Mouse (Mus musculus): ENCODE measurements around the gene Ndufaf3. TPM values are rescaled to one million over a fixed set of nuclear protein-coding genes. Genes with fewer than 3 reads are reported as not detected.

Gene Ndufaf3
- polyA plus RNA-seq, 1 experiment from 2014 or later: 66.3 TPM

DNA sequence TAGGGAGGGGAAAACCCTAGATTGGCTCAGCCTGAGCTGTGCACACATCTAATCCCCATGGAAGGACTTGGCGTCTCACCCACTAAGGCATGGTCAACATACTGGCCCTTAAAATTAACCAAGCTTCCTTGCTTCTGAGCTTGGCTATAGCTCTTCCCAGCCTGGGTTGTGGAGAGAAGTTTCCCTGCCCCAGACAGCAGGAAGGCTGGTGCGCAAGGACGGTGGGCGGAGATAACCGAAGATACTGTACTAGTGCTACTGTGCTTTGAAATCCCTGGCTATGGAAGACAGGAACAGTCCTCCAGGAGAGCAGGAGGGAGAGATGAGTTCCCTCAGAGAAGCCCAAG is 12.1 kb upstream of the Ndufaf3 start:
- no peak for DNase-seq (ENCODE audit: low spot score)
- Histone ChIP-seq H3K4me2 (replicated peaks; ENCODE audit: low read depth, low read length) (peak overlapping the region; percentile 95), H3K36me3 (ENCODE audit: insufficient read depth, low read length) (no peaks in the 10 kb centered on the region; the same call in 1 of the 2 replicates), H3K9me3 (ENCODE audit: low read length) (no peaks in the 10 kb centered on the region), H3K4me3 (ENCODE audit: low read depth, low read length) (no peak overlapping the region), H3K4me1 (ENCODE audit: insufficient read depth, low read depth, low read length) (0 out of 2 replicates have a peak, but pooled peaks cover 6% of the 10 kb centered on the region), H3K27ac (ENCODE audit: low read length) (no peak overlapping the region), H3K27me3 (replicated peaks; ENCODE audit: insufficient read depth, low read length) (no peaks in the 10 kb centered on the region), H3K9ac (replicated peaks; ENCODE audit: low read depth) (no peak overlapping the region)
- TF ChIP-seq CTCF (IDR thresholded peaks at IDR 0.05) (no peak), EP300 (IDR thresholded peaks at IDR 0.05) (no peak)
- 66% methylated on average over 5 of the region's 5 CpGs for WGBS
- no peak for ATAC-seq

DNA sequence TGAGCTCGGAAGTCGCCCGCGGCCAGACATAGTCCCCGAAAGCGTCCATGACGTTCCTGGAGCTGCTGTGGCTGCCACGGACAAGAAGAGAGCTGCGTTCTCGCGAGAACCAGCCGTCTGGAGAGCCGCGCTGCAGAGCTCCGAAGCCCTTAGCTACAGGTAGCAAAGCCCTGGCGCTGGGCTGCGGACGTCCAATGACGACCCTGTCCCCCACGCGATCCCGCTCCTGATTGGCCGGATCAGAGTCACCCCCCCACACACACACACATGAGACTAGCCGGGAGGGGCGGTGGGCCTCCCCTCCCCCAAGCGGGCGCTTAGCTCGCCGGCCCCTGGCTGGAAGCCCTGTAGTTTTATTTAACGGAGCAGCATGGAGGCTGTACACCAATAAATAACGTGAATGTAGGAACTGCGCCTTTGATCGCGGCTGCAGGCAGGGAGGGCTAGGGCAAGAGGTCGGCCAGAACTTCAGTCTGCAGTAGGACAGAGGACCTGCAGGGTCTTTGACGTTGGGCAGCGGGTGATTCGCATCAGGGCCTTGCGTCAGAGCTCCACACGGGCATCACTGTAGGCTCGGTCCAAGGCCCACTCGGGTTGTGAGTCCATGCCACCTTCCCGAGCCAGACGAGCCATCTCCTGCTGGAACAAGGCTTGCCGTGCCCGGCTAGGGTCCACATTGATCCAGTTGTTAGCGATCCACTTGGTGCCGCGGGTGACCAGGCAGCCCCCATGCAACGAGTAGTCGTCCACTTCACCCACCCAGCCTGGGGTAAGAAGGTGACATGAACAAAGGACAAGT is 11.5 kb upstream of the Ndufaf3 start, which contains the start of gene Wdr6:
TSS of gene Wdr6 (minus strand) at position 195 of the 799 bp plus-strand sequence.
- H3K9me3 ChIP-seq (ENCODE audit: low read length): no peaks in the 10 kb centered on the region
- 7% methylated on average over 49 of the region's 51 CpGs for WGBS

GRCm38 (mm10) chr9:108577934-108578544 is 10.8 kb upstream of the Ndufaf3 start:
- DNase-seq (ENCODE audit: low spot score) (peak; percentile 74), ATAC-seq (peak; percentile 36)
- WGBS: 1% methylated on average over 24 of the region's 24 CpGs
- peak overlapping the region; percentile 90 for H3K27ac ChIP-seq (ENCODE audit: low read length)
- H3K27me3 ChIP-seq (replicated peaks; ENCODE audit: insufficient read depth, low read length): no peaks in the 10 kb centered on the region
- no peaks in the 10 kb centered on the region for H3K9me3 ChIP-seq (ENCODE audit: low read length)
- H3K4me3 ChIP-seq (ENCODE audit: low read depth, low read length): peak overlapping the region; percentile 75
- H3K9ac ChIP-seq (replicated peaks; ENCODE audit: low read depth): peak overlapping the region; percentile 55
- H3K4me1 ChIP-seq (ENCODE audit: insufficient read depth, low read depth, low read length): 0 out of 2 replicates have a peak, but pooled peaks cover 6% of the 10 kb centered on the region
- H3K4me2 ChIP-seq (replicated peaks; ENCODE audit: low read depth, low read length): peak overlapping the region; percentile 95
- H3K36me3 ChIP-seq (ENCODE audit: insufficient read depth, low read length): no peaks in the 10 kb centered on the region; the same call in 1 of the 2 replicates
- no peak; the same call in 1 of the 2 replicates for TF ChIP-seq EP300 (IDR thresholded peaks at IDR 0.05)
- TF ChIP-seq CTCF (IDR thresholded peaks at IDR 0.05): no peak

More for the DNA sequence above, 11.5 kb upstream of the Ndufaf3 start, which contains the start of gene Wdr6:
- DNase-seq (ENCODE audit: low spot score) (peak; percentile 97), ATAC-seq (peak; percentile 98)
- 0 out of 2 replicates have a peak, but pooled peaks cover 6% of the 10 kb centered on the region for H3K4me1 ChIP-seq (ENCODE audit: insufficient read depth, low read depth, low read length)
- peak within 1 kb of the TSS; percentile 55 for H3K9ac ChIP-seq (replicated peaks; ENCODE audit: low read depth)
- H3K27me3 ChIP-seq (replicated peaks; ENCODE audit: insufficient read depth, low read length): no peaks in the 10 kb centered on the region
- H3K4me3 ChIP-seq (ENCODE audit: low read depth, low read length): peak within 1 kb of the TSS; percentile 75
- H3K36me3 ChIP-seq (ENCODE audit: insufficient read depth, low read length): no peaks in the 10 kb centered on the region; the same call in 1 of the 2 replicates
- peak within 1 kb of the TSS; percentile 90 for H3K27ac ChIP-seq (ENCODE audit: low read length)
- peak within 1 kb of the TSS; percentile 95 for H3K4me2 ChIP-seq (replicated peaks; ENCODE audit: low read depth, low read length)
- peak; percentile 9 for TF ChIP-seq CTCF (IDR thresholded peaks at IDR 0.05)
- TF ChIP-seq EP300 (IDR thresholded peaks at IDR 0.05): peak; percentile 55

GRCm38 (mm10) chr9:108577025-108577424 is 9.8 kb upstream of the Ndufaf3 start:
- Histone ChIP-seq H3K27ac (ENCODE audit: low read length) (no peak overlapping the region), H3K27me3 (replicated peaks; ENCODE audit: insufficient read depth, low read length) (no peaks in the 10 kb centered on the region)
- TF ChIP-seq CTCF (IDR thresholded peaks at IDR 0.05): no peak
- TF ChIP-seq EP300 (IDR thresholded peaks at IDR 0.05): no peak

GRCm38 (mm10) chr9:108575321-108576297 is 8.4 kb upstream of the Ndufaf3 start:
- DNase-seq (ENCODE audit: low spot score): no peak
- Histone ChIP-seq H3K27me3 (replicated peaks; ENCODE audit: insufficient read depth, low read length) (no peaks in the 10 kb centered on the region), H3K4me3 (ENCODE audit: low read depth, low read length) (no peak overlapping the region), H3K4me1 (ENCODE audit: insufficient read depth, low read depth, low read length) (0 out of 2 replicates have a peak, but pooled peaks cover 6% of the 10 kb centered on the region), H3K9ac (replicated peaks; ENCODE audit: low read depth) (no peak overlapping the region), H3K36me3 (ENCODE audit: insufficient read depth, low read length) (peaks cover 11% of the 10 kb centered on the region), H3K4me2 (replicated peaks; ENCODE audit: low read depth, low read length) (no peak overlapping the region), H3K27ac (ENCODE audit: low read length) (no peak overlapping the region), H3K9me3 (ENCODE audit: low read length) (no peaks in the 10 kb centered on the region)
- TF ChIP-seq EP300 (IDR thresholded peaks at IDR 0.05) (no peak), CTCF (IDR thresholded peaks at IDR 0.05) (no peak)
- WGBS: 77% methylated on average over 37 of the region's 37 CpGs
- ATAC-seq: no peak

More at GRCm38 (mm10) chr9:108577025-108577424, 9.8 kb upstream of the Ndufaf3 start:
- WGBS: 49% methylated on average over 6 of the region's 6 CpGs
- Histone ChIP-seq H3K4me1 (ENCODE audit: insufficient read depth, low read depth, low read length) (0 out of 2 replicates have a peak, but pooled peaks cover 6% of the 10 kb centered on the region), H3K4me2 (replicated peaks; ENCODE audit: low read depth, low read length) (peak overlapping the region; percentile 95; the same call in 1 of the 2 replicates), H3K9ac (replicated peaks; ENCODE audit: low read depth) (no peak overlapping the region), H3K9me3 (ENCODE audit: low read length) (no peaks in the 10 kb centered on the region), H3K4me3 (ENCODE audit: low read depth, low read length) (no peak overlapping the region), H3K36me3 (ENCODE audit: insufficient read depth, low read length) (peaks cover 5% of the 10 kb centered on the region)
- no peak for ATAC-seq
- DNase-seq (ENCODE audit: low spot score): no peak

Data from lung, postnatal 0 days (tissue).